Mouse (Mus musculus): ENCODE measurements around the gene Trim58. TPM values are rescaled to one million over a fixed set of nuclear protein-coding genes. Genes with fewer than 3 reads are reported as not detected.

Gene Trim58
- polyA plus RNA-seq (2014; fragmentation: Nextera tagmentation; extraction: Ambion mirVana): 0.15 and 0.21 TPM in 2 replicates

GRCm38 (mm10) chr11:58640272-58640867, at the start of gene Trim58:
TSS of gene Trim58 (plus strand) at chr11:58640465.
- Histone ChIP-seq H3K9me3 (ENCODE audit: control insufficient read depth, low read length) (no peaks in the 10 kb centered on the region), H3K27me3 (ENCODE audit: control insufficient read depth, insufficient read depth, low read length) (peaks cover 4% of the 10 kb centered on the region), H3K36me3 (ENCODE audit: control insufficient read depth, insufficient read depth, low read length) (no peaks in the 10 kb centered on the region), H3K4me2 (ENCODE audit: low read depth, low read length) (peak within 1 kb of the TSS; percentile 59), H3K4me3 (ENCODE audit: low read depth, low read length) (peak within 1 kb of the TSS; percentile 37), H3K9ac (replicated peaks; ENCODE audit: low read depth, low read length) (peak within 1 kb of the TSS; percentile 53), H3K27ac (ENCODE audit: low read depth, low read length) (no peak within 1 kb of the TSS), H3K4me1 (ENCODE audit: control insufficient read depth, insufficient read depth, low read length) (peaks cover 3% of the 10 kb centered on the region; the same call in 1 of the 2 replicates)
- ATAC-seq (ENCODE audit: low read depth): no peak
- WGBS: 2% methylated on average over 34 of the region's 34 CpGs

GRCm38 (mm10) chr11:58594814-58595213, 45.5 kb upstream of the Trim58 start, which contains the start of gene Olfr324:
TSS of gene Olfr324 (plus strand) at chr11:58595114.
- no peaks in the 10 kb centered on the region for H3K4me1 ChIP-seq (ENCODE audit: control insufficient read depth, insufficient read depth, low read length)
- no peak within 1 kb of the TSS for H3K4me3 ChIP-seq (ENCODE audit: low read depth, low read length)
- H3K27ac ChIP-seq (ENCODE audit: low read depth, low read length): no peak within 1 kb of the TSS
- H3K9me3 ChIP-seq (ENCODE audit: control insufficient read depth, low read length): no peaks in the 10 kb centered on the region
- no peaks in the 10 kb centered on the region for H3K27me3 ChIP-seq (ENCODE audit: control insufficient read depth, insufficient read depth, low read length)
- no peak within 1 kb of the TSS for H3K4me2 ChIP-seq (ENCODE audit: low read depth, low read length)
- WGBS: 83% methylated on average over 6 of the region's 6 CpGs
- no peaks in the 10 kb centered on the region for H3K36me3 ChIP-seq (ENCODE audit: control insufficient read depth, insufficient read depth, low read length)
- ATAC-seq (ENCODE audit: low read depth): no peak
- no peak within 1 kb of the TSS for H3K9ac ChIP-seq (replicated peaks; ENCODE audit: low read depth, low read length)

DNA sequence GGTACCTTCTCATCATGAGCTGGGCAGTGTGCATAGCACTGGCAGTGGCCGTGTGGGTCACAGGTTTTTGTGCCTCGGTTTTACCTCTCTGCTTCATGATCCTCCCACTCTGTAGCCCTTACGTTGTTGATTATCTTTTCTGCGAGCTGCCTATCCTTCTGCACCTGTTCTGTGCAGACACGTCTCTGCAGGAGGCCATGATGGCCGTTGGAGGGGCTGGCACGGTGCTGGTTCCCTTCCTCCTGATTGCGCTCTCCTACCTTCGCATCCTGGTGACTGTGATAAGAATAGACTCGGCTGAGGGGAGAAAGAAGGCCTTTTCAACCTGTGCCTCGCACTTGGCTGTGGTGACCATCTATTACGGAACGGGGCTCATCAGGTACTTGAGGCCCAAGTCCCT, 42.4 kb upstream of the Trim58 start:
- no peaks in the 10 kb centered on the region for H3K4me1 ChIP-seq (ENCODE audit: control insufficient read depth, insufficient read depth, low read length)
- no peaks in the 10 kb centered on the region for H3K27me3 ChIP-seq (ENCODE audit: control insufficient read depth, insufficient read depth, low read length)
- no peak overlapping the region for H3K4me2 ChIP-seq (ENCODE audit: low read depth, low read length)
- 88% methylated on average over 13 of the region's 13 CpGs for WGBS
- H3K9ac ChIP-seq (replicated peaks; ENCODE audit: low read depth, low read length): no peak overlapping the region
- no peaks in the 10 kb centered on the region for H3K36me3 ChIP-seq (ENCODE audit: control insufficient read depth, insufficient read depth, low read length)
- no peak for ATAC-seq (ENCODE audit: low read depth)
- no peaks in the 10 kb centered on the region for H3K9me3 ChIP-seq (ENCODE audit: control insufficient read depth, low read length)
- H3K4me3 ChIP-seq (ENCODE audit: low read depth, low read length): no peak overlapping the region
- H3K27ac ChIP-seq (ENCODE audit: low read depth, low read length): no peak overlapping the region

- Histone ChIP-seq H3K9ac (replicated peaks; ENCODE audit: low read depth, low read length) (no peak overlapping the region), H3K36me3 (ENCODE audit: control insufficient read depth, insufficient read depth, low read length) (no peaks in the 10 kb centered on the region), H3K27me3 (ENCODE audit: control insufficient read depth, insufficient read depth, low read length) (no peaks in the 10 kb centered on the region), H3K27ac (ENCODE audit: low read depth, low read length) (no peak overlapping the region), H3K4me3 (ENCODE audit: low read depth, low read length) (no peak overlapping the region), H3K4me2 (ENCODE audit: low read depth, low read length) (no peak overlapping the region), H3K9me3 (ENCODE audit: control insufficient read depth, low read length) (no peaks in the 10 kb centered on the region), H3K4me1 (ENCODE audit: control insufficient read depth, insufficient read depth, low read length) (no peaks in the 10 kb centered on the region)
- no peak for ATAC-seq (ENCODE audit: low read depth)
Measured at GRCm38 (mm10) chr11:58602062-58602461, 38.2 kb upstream of the Trim58 start.

DNA sequence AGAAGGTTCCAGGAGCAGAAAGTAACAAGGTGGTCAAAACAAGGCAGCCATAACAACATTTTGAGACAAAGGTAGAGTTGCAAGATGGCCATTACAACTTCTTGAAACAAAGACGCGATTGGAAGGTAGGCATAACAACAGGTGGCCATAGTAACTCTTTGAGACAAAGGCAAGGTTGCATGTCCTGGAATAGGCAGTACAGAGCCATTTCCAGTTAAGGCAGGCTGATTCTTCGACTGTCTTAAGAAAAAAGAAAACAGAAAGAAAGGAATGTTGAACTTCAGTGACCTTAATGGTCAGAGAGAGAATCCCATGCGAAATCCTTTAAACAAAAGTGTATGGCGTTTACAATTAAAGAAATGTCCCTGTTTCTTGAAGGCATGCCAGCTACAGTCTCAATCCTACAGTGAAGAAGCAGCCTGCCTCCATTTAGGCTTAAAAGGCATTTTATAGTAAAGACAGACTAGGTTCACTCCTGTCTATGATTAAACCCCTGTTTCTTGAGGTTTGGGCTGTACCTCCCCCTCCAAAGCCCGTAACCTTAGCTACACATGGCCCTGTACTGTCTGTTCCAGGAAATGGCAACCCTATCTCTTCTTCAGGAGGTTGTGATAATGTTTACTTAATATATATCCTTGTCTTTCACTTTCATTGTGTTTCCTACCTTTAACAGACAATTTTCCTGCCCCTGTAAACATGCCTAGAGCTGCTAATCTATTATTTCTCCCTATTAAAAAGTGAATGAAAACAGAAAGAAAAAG, 37.3 kb upstream of the Trim58 start:
- no peaks in the 10 kb centered on the region for H3K9me3 ChIP-seq (ENCODE audit: control insufficient read depth, low read length)
- no peak overlapping the region for H3K4me3 ChIP-seq (ENCODE audit: low read depth, low read length)
- no peaks in the 10 kb centered on the region for H3K36me3 ChIP-seq (ENCODE audit: control insufficient read depth, insufficient read depth, low read length)
- no peaks in the 10 kb centered on the region for H3K27me3 ChIP-seq (ENCODE audit: control insufficient read depth, insufficient read depth, low read length)
- no peak overlapping the region for H3K4me2 ChIP-seq (ENCODE audit: low read depth, low read length)
- H3K9ac ChIP-seq (replicated peaks; ENCODE audit: low read depth, low read length): no peak overlapping the region
- ATAC-seq (ENCODE audit: low read depth): no peak
- no peak overlapping the region for H3K27ac ChIP-seq (ENCODE audit: low read depth, low read length)
- 76% methylated on average over 6 of the region's 6 CpGs for WGBS
- H3K4me1 ChIP-seq (ENCODE audit: control insufficient read depth, insufficient read depth, low read length): no peaks in the 10 kb centered on the region

GRCm38 (mm10) chr11:58604688-58605087, 35.6 kb upstream of the Trim58 start:
- 77% methylated on average over 2 of the region's 2 CpGs for WGBS
- no peaks in the 10 kb centered on the region for H3K27me3 ChIP-seq (ENCODE audit: control insufficient read depth, insufficient read depth, low read length)

DNA sequence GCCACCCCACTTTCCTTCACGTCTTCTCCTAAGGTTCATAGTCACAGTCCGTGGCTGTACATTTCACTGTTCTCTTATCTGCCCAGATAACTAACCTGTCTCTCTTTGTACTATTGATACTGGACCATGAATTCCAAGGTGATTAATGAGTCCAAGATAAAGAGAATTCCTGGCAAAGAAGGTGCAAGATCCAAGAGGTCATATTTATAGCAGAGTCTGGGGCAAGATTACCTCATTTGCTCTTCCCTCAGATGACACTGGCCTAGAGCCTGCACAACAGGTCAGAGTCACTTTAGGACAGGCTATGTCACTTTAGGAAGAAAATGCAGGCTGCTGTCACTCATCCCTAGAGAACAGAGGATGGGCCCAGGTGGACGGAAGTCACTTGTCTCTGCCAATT, 35.0 kb upstream of the Trim58 start:
- Histone ChIP-seq H3K4me3 (ENCODE audit: low read depth, low read length) (no peak overlapping the region), H3K36me3 (ENCODE audit: control insufficient read depth, insufficient read depth, low read length) (no peaks in the 10 kb centered on the region), H3K4me2 (ENCODE audit: low read depth, low read length) (no peak overlapping the region), H3K9me3 (ENCODE audit: control insufficient read depth, low read length) (no peaks in the 10 kb centered on the region), H3K27ac (ENCODE audit: low read depth, low read length) (no peak overlapping the region), H3K9ac (replicated peaks; ENCODE audit: low read depth, low read length) (no peak overlapping the region), H3K4me1 (ENCODE audit: control insufficient read depth, insufficient read depth, low read length) (no peaks in the 10 kb centered on the region), H3K27me3 (ENCODE audit: control insufficient read depth, insufficient read depth, low read length) (no peaks in the 10 kb centered on the region)
- no peak for ATAC-seq (ENCODE audit: low read depth)
- WGBS: 91% methylated on average over 3 of the region's 3 CpGs

More at GRCm38 (mm10) chr11:58604688-58605087, 35.6 kb upstream of the Trim58 start:
- Histone ChIP-seq H3K4me2 (ENCODE audit: low read depth, low read length) (no peak overlapping the region), H3K36me3 (ENCODE audit: control insufficient read depth, insufficient read depth, low read length) (no peaks in the 10 kb centered on the region), H3K4me1 (ENCODE audit: control insufficient read depth, insufficient read depth, low read length) (no peaks in the 10 kb centered on the region), H3K9ac (replicated peaks; ENCODE audit: low read depth, low read length) (no peak overlapping the region), H3K27ac (ENCODE audit: low read depth, low read length) (no peak overlapping the region), H3K9me3 (ENCODE audit: control insufficient read depth, low read length) (no peaks in the 10 kb centered on the region), H3K4me3 (ENCODE audit: low read depth, low read length) (no peak overlapping the region)
- no peak for ATAC-seq (ENCODE audit: low read depth)

DNA sequence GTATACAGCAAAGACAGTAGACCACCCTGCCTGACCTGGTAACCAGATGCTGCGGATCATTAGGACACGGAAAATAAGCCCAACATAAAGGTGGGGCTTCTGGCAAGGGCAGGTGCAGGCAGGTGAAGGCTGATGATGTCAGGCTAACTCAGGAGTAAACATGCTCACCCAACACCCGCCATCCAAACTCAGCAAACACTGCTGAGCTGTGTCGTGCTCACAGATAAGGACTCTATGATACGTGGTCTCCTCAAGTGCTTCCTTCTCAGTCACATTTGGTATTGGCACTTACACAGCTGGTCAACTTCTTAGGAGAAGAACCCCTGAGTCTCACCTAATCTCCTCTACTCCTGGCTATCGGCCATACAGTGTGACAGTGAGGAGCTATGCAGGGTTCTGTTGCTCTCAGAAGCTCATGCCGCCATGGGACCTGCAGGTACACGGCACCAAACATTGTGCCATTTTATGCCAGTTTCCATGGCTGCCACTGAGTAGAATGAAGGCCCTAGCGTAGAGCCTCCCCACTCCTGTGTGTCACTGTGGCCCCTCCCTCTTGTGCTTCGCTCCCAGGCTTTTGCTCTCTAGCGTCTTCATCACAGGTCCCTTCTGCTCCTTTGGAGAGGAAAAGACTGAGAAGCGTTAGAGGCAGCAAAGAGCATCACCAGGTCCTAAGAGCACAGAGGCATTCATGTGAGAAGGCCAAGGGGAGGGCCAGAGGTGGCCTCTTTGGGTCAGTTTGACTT, 33.9 kb upstream of the Trim58 start:
- 89% methylated on average over 12 of the region's 12 CpGs for WGBS
- H3K36me3 ChIP-seq (ENCODE audit: control insufficient read depth, insufficient read depth, low read length): no peaks in the 10 kb centered on the region
- H3K9me3 ChIP-seq (ENCODE audit: control insufficient read depth, low read length): no peaks in the 10 kb centered on the region
- H3K27ac ChIP-seq (ENCODE audit: low read depth, low read length): no peak overlapping the region
- no peak overlapping the region for H3K4me3 ChIP-seq (ENCODE audit: low read depth, low read length)
- H3K27me3 ChIP-seq (ENCODE audit: control insufficient read depth, insufficient read depth, low read length): no peaks in the 10 kb centered on the region
- no peaks in the 10 kb centered on the region for H3K4me1 ChIP-seq (ENCODE audit: control insufficient read depth, insufficient read depth, low read length)
- no peak overlapping the region for H3K9ac ChIP-seq (replicated peaks; ENCODE audit: low read depth, low read length)
- no peak for ATAC-seq (ENCODE audit: low read depth)
- H3K4me2 ChIP-seq (ENCODE audit: low read depth, low read length): no peak overlapping the region

- no peaks in the 10 kb centered on the region for H3K4me1 ChIP-seq (ENCODE audit: control insufficient read depth, insufficient read depth, low read length)
- no peaks in the 10 kb centered on the region for H3K27me3 ChIP-seq (ENCODE audit: control insufficient read depth, insufficient read depth, low read length)
- no peak overlapping the region for H3K4me3 ChIP-seq (ENCODE audit: low read depth, low read length)
- no peak overlapping the region for H3K9ac ChIP-seq (replicated peaks; ENCODE audit: low read depth, low read length)
- no peaks in the 10 kb centered on the region for H3K9me3 ChIP-seq (ENCODE audit: control insufficient read depth, low read length)
- 85% methylated on average over 6 of the region's 6 CpGs for WGBS
- no peak overlapping the region for H3K4me2 ChIP-seq (ENCODE audit: low read depth, low read length)
- no peak for ATAC-seq (ENCODE audit: low read depth)
- H3K27ac ChIP-seq (ENCODE audit: low read depth, low read length): no peak overlapping the region
- no peaks in the 10 kb centered on the region for H3K36me3 ChIP-seq (ENCODE audit: control insufficient read depth, insufficient read depth, low read length)
Measured at GRCm38 (mm10) chr11:58607030-58607429, 33.2 kb upstream of the Trim58 start.

Data from neural tube, embryonic 14.5 days (tissue).